Mouse (Mus musculus): ENCODE data around the gene Adcy2. TPM values are rescaled to one million over a fixed set of nuclear protein-coding genes. Genes with fewer than 3 reads are reported as not detected.

The Adcy2 gene
- total RNA-seq, 2 experiments from 2014 or later, result 35.7 to 43.0 TPM

DNA sequence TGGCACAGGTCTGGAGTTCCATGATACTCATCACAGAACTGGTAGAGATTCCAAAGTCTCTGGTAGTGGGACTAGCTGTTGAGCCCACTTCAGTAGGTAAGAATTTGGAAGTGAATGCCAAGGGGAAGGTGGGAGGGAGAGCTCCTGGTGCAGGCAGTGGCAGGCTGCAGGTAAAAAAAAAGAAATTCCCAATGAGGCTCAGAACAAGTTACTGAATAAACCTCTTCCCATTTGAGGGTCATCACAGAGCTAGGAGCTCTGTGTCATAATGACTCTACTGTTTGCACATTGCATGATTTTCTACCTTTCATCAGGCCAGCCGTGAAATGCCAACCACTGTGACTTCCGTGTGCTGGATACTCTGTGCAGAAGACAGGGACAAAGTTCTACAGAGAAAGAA is 314.4 kb downstream of the Adcy2 start:
- DNase-seq (ENCODE audit: low spot score), result no peak

- no peak for DNase-seq (ENCODE audit: low spot score)
These were observed 318.9 kb downstream of the Adcy2 start for GRCm38 (mm10) chr13:68680429-68680828.

DNA sequence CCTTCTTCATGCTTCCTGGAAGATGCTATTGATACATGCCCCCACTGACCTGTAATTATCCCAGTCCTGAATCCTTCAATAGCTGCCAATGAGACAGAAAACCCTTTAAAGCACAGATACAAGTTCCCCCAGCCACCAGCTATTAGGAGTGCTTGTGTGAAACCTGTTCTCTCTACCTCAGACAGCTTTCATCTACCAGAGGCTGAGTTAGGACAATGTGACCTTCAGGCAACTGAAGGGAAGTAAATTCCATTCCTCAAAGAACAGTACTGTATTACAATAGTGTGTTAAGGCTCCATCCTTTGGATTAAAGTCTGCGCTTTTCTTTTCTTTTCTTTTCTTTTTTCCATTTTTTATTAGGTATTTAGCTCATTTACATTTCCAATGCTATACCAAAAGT is 356.6 kb downstream of the Adcy2 start:
- DNase-seq (ENCODE audit: low spot score), result no peak

GRCm38 (mm10) chr13:68627041-68627440 is 372.3 kb downstream of the Adcy2 start:
- DNase-seq (ENCODE audit: low spot score), result no peak

DNA sequence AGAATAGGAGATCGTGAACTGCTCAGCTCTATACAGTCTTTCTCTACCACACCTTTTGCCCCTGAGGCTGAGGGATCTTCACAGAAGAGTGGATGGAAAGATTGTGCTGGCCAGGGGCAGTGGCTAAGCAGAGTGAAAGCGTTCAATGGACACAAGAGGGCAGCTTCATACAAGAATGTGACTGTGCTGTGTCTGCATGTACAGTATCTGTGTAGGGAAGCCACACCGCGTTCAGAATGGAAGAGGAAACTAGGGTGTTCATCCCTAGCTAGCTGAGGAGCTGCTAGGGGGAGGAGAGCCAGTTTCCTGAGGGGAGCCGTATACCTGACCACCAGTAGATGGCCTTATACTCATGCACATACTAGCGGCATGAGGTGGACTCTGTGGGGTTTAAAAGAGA is 376.5 kb downstream of the Adcy2 start:
- no peak for DNase-seq (ENCODE audit: low spot score)

GRCm38 (mm10) chr13:68607652-68608405 is 391.5 kb downstream of the Adcy2 start:
- no peak for DNase-seq (ENCODE audit: low spot score)

DNA sequence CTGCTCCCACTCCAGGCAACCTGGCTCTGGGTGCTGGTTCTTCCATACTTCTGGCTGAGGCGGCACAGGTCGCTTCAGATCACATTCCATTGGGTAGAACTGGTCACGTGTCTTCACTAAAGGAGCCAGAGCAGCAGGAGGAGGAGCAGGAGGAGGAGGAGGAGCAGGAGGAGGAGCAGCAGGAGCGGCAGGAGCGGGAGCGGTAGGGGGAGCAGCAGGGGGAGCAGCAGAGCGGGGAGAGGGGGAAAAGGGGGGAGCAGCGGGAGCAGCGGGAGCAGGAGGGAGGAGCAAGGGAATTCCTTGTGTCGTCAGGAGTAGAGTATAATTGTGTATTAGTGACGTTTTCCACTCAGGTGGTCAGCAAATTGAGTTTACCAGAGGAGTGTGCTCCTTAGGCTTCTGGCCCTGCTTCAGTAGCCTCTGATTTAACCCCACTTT is 393.6 kb downstream of the Adcy2 start:
- no peak for DNase-seq (ENCODE audit: low spot score)

GRCm38 (mm10) chr13:68603085-68603484 is 396.3 kb downstream of the Adcy2 start:
- DNase-seq (ENCODE audit: low spot score), result no peak

DNA sequence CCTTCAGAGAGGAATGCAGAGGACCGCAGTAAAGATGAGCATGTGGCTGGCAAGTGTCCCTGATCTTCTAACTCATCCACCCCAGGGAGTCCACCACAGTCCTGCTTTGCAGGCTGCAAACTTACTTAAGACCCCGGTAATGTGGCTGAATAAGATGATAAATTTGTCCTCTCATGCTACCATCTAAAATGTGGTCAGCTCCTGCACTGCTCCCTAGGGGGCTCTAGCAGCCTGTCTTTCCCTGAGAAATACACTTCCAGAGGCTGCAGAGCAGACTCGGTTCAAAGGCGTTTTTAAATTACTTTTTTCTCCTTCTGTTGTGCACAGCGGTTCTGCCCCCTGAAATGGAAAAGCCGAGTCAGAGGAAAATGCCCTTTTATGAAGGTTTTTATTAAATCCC is 398.2 kb downstream of the Adcy2 start:
- DNase-seq (ENCODE audit: low spot score), result no peak

DNA sequence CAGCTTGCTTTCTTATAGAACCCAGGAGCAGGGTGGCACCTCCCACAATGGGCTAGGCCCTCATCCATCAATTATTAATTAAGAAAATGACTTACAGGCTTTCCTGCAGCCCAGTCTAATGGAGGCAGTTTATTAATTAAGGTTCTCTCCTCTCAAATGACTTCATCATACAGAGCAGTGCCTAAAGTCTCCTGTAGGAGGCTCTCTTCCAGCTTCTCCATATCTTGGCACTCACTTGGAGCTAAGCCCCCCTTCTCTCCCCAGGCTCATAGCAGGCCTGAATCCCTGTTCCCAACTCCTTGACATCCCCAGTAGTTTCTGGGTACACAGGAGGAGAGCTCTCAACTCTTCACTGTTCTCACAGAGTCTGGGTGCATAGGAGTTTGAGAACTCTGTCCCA is 400.4 kb downstream of the Adcy2 start:
- no peak for DNase-seq (ENCODE audit: low spot score)

DNA sequence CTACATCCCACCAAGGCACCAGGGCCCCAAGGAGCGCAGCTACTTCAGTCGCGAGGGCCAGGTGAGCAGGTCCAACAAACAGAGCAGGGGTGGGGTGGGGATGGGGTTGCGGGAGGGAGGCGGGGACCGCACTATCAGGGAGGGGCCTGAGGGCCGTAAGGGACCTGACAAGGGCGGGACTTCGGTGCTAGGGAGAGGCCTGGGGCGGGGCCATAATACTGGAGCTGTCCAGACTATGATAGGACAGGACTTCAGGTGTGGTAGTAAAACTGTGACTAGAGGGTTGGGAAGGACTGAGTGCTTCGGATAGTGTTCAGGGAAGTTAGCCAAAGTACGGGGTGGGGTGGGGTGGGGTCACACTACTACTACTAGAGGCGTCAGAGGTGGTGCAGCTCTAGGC is 401.7 kb downstream of the Adcy2 start:
- DNase-seq (ENCODE audit: low spot score), result no peak

DNA sequence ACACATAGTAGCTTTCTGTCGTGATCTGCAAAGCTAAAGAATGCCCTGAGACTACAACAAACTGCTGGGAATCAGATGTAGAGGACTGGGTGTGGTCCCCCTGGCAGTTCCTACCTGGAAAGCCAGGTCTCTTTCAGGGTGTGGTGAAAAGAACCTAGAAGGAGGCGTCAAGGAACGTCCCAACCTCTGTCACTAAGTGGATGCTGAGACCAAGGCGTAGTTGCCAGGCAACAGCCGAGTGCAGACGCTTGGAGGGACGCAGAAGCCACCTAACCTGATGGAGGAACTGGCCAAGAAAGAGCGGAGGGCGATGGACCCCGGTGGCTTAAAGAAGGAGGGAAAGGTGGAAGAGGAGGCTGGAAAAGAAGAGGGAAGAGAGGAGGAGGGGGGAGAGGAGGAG is 402.1 kb downstream of the Adcy2 start, which contains the start of gene 1700001L19Rik:
TSS of gene 1700001L19Rik (plus strand) at position 223 of the 400 bp plus-strand sequence.
- DNase-seq (ENCODE audit: low spot score), result no peak

DNA sequence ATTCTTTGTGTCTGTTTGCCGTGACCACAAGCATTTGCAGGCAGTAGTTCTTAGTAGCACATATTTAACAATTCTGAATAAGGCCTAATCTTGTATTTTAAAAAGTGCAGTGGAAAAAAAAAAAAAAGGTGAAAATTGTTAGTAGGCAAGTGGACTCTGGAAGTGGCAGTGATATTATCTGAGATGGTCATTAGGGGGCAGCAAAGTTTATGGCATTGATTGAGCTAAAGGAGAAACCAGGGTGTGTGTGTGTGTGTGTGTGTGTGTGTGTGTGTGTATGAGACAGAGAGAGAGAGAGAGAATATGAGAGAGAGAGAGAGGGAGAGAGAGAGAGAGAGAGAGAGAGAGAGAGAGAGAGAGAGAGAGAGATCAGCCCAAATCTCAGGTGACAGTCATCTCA is 405.5 kb downstream of the Adcy2 start:
- DNase-seq (ENCODE audit: low spot score), result no peak

DNA sequence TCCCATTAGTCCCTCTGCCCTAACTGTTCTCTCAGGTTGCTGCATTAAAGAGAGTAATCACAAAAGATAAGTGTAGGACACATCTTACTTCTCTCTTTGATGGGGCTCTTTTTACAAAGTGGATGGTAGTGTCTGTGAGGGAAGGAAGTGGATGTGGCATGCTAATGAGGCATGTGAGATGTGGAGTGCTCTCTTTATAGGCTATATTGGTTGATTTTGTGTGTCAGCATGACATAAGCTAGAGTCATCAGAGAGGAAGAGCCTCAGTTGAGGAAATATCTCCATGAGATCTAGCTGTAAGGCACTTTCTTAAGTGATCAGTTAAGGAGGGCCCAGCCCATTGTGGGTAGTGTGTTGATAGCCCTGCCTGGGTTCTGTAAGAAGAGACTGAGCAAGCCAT is 411.0 kb downstream of the Adcy2 start:
- no peak for DNase-seq (ENCODE audit: low spot score)

DNA sequence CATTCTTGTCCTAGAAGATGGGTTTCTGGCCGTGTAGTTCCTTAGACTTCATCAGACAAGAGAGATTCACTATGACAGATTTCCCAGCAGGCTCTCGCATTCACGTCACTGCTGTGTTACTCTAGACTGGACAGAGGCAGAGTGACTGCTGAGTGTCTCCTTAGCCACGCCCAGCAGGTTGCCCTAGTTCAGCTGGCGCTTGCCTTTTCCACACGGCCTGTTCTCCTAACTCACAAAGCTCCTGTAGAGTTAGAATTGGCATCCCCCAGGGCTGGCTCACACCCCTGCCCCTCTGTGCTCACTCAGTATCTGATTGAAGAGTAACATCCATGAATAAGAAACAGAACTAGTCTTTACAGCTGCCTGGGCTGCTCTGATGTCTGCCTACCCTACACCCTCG is 413.9 kb downstream of the Adcy2 start:
- no peak for DNase-seq (ENCODE audit: low spot score)

GRCm38 (mm10) chr13:68583961-68584360 is 415.4 kb downstream of the Adcy2 start:
- no peak for DNase-seq (ENCODE audit: low spot score)

GRCm38 (mm10) chr13:68582517-68582780 is 416.9 kb downstream of the Adcy2 start:
- no peak for DNase-seq (ENCODE audit: low spot score)

DNA sequence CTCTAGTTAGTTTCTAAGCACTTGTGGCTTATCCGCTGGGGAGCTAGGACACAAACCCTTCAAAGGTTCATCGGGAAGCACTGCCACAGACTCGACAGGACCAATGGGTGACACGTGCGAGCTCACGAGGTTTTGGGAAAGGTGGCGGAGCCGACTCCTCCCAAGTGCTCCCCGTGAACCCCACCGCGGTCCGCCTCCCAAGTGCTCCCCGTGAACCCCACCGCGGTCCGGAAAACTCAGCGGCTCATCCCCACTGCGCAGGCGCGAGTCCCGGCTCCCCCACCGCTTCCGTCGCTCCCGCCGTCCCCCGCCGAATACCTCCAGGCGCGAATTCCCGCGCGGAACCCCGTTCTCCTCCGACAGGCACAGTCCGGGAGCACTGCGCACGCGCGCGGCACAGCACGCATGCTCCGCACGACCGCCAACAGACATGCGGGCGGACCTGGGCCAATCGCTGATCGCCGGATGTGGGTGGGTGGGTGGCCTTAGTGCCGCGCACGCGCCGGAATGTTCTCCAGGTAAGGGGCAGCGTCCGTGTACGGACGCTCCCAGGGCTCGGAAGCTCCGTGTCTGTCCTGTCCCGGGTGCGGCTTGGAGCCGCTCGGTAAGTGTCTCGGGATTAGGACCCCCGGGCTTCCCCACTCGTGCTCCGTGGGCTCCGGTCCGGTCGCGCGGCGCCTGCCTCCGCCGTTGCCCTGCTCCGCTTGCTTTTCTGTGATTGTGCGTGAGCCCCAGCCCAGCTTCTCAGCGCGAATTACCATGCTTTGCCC is 417.4 kb downstream of the Adcy2 start, which contains the start of the genes Mtrr and Fastkd3:
TSS of gene Mtrr (minus strand) at position 403 of the 770 bp plus-strand sequence.
TSS of gene Fastkd3 (plus strand) at position 488 of the 770 bp plus-strand sequence.
- peak; percentile 96 for DNase-seq (ENCODE audit: low spot score)

DNA sequence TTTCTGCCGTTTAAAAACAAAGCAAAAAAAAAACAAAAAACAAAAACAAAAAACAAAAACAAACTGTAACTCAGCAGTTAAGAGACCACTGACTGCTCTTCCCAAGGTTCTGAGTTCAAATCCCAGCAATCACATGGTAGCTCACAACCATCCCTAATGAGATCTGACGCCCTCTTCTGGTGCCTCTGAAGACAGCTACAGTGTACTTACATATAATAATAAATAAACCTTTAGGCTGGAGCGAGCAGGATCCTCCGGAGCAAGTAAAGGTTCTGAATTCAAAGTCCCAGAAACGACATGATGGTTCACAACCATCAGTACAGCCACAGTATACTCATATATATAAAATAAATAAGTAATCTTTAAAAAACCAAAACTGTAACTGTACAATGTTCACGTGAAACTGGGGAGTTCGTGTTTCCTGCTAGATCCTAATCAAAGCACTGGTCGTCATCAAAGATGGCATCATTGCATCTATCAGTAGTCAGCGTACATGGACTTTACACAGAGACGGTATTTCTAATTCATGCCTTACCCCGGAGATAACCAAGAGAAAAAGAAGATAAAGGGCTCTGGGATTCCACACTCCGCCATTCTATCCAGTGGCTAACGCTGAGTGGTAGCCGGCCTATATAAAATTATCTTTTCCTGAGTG is 418.1 kb downstream of the Adcy2 start:
- no peak for DNase-seq (ENCODE audit: low spot score)

DNA sequence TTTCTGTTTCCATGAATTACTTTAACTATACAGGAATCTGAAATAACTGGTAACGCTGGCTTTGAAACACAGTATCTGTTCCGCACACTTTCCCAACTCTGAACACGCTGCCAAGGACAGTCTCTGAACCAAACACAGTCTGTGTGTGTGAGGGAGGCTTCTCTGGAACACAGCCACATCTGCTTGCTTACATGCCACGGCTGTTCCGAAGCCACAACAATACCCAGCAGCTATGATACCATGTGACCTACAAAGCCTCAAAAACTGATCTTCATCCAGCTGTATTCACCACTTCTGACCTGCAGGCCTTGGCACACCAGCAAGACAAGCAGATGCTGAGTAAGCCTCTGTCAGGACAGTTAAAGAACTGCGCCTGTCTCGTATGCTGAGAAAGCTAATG is 421.4 kb downstream of the Adcy2 start:
- DNase-seq (ENCODE audit: low spot score), result no peak

DNA sequence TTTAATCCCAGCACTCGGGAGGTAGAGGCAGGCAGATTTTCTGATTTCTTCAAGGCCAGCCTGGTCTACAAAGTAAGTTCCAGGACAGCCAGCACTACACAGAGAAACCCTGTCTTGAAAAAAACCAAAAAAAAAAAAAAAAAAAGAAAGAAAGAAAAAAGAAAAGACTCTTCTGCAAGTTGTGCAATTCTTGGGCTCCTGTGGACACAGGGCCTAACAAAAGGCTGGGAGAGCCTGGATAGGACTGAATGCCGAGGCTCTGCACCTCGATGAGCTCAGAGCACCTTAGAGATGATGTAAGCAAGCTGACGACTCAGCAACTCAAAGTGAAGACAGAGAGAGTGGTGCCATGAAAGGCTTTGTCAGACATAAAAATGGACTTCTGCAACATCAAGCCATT is 424.9 kb downstream of the Adcy2 start:
- no peak for DNase-seq (ENCODE audit: low spot score)

All from gastrocnemius, adult 18-20 months (tissue).